Mouse (Mus musculus) adrenal gland, adult 18-20 months (tissue): ENCODE measurements around the gene Actl7b. TPM values are rescaled to one million over a fixed set of nuclear protein-coding genes. Genes with fewer than 3 reads are reported as not detected.

Experiments used
- DNase-seq, 2 experiments: peaks; one replicate each; pipeline ENCODE4 v3.0.0; 2021 to 2022; ENCODE audit warnings: low spot score in 2 of 2
- long read RNA-seq, 2 experiments: library from polyadenylated mRNA; stranded (forward); transcript quantifications; one replicate each; pipeline ENCODE4 v2.0.0; 2021
- total RNA-seq, 2 experiments: library from RNA; stranded (reverse); gene quantifications; 1 replicate in 1 of 2; 2 replicates in 1 of 2; pipeline ENCODE4 v1.2.3; 2021

Actl7b gene
- total RNA-seq: under 1 TPM in 1 of 2 experiments, not detected in 1; 0.19 TPM
- long read RNA-seq, experiment 1: 0 reads
- long read RNA-seq, experiment 2: 0 reads

GRCm38 (mm10) chr4:56741041-56741493 lies at the start of gene Actl7b:
Actl7b (minus strand) TSS chr4:56741443.
- no peak for DNase-seq

GRCm38 (mm10) chr4:56771065-56771464 lies 29.8 kb upstream of the Actl7b start:
- DNase-seq: no peak

DNA sequence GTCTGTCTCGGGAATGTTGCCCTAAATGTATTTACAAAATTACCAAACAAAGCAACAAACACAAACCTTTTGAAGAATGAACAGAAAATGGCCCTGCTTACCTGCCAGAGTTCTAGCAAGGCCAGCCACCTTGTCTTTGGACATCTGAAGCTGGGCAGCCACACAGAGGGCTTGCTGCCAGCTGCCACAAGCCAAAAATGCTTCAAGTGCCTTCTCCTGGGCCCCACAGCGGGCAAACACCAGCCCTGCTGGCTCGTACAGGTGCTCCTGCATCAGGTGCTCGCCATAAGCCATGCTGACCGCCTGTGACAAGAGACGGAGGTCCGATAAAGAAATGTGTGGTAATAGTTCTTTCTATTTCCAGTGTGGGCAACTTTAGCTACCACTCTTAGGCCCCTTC lies 27.7 kb upstream of the Actl7b start:
- no peak for DNase-seq

DNA sequence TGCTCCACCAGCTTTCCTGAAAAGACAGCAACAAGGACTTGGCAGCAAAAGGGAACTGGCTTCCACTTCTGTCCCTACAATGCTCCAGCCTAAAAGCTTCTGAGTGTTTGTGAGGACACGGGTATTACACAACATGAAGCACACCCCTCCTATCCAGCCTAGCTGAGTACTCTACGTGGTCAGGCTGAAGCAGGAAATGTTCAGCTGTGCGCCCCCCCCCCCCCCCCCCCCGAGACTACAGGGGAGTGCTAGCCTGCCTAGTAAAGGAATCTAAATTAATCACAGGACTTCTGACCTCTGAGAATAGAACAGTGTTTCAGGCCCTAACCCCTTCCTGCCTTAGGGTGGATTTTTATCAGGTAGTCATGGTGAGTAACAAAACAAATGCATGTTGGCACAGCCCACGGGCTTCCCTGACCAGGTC lies 26.6 kb upstream of the Actl7b start:
- DNase-seq: no peak

DNA sequence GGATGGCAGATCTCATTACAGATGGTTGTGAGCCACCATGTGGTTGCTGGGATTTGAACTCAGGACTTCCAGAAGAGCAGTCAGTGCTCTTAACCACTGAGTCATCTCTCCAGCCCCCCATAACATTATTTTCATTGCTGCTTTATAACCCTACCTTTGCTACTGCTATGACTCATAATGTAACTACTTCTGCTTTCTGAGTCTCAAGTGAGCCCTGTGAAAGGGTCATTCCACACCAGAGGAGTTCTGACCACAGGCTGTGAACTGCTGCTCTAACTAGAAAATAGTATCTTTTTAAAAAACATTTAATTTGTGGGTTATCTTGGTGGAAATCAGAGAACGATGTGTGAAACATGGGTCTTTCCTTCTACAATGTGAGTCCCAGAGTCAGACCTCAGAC lies 16.4 kb upstream of the Actl7b start:
- no peak for DNase-seq

- DNase-seq: no peak
Measured at GRCm38 (mm10) chr4:56756966-56757600, 15.8 kb upstream of the Actl7b start.

- no peak for DNase-seq
Measured at GRCm38 (mm10) chr4:56756021-56756420, 14.8 kb upstream of the Actl7b start.

DNA sequence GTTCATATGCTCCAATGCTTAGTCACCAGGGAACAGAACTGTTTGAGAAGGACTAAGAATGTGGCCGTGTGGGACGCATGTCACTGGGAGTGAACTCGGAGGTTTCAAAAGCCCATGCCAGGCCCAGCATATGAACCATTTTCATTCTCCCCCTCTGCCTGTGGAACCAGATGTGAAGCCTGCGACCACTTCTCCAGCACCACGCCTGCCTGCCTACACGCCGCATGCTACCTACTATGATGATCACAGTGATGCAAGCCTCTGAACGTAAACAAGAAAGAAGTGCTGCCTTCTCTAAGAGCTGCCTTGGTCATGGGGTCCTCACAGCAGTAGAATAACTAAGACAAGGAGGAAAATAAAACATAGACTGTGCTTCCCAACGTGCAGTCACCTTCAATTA lies 6.2 kb upstream of the Actl7b start:
- no peak for DNase-seq

DNA sequence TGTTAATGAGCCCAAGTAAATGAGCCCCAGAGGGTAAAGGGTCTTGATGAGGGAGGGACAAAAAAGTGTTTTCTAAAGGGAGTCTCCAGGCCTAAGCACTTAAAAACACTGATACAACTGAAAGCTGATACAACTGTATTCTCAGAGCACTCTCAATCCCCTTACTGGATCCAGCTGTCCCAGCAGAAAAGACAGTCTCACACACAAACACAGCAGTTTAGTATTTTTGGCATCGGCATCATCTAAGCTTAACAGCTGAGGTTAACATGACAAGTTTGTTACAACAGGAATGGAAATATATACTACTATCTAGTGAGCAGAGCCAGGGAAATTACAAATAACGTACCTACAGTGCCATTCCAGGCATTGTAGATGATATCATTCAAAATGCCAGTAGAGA lies 5.1 kb upstream of the Actl7b start:
- no peak for DNase-seq

DNA sequence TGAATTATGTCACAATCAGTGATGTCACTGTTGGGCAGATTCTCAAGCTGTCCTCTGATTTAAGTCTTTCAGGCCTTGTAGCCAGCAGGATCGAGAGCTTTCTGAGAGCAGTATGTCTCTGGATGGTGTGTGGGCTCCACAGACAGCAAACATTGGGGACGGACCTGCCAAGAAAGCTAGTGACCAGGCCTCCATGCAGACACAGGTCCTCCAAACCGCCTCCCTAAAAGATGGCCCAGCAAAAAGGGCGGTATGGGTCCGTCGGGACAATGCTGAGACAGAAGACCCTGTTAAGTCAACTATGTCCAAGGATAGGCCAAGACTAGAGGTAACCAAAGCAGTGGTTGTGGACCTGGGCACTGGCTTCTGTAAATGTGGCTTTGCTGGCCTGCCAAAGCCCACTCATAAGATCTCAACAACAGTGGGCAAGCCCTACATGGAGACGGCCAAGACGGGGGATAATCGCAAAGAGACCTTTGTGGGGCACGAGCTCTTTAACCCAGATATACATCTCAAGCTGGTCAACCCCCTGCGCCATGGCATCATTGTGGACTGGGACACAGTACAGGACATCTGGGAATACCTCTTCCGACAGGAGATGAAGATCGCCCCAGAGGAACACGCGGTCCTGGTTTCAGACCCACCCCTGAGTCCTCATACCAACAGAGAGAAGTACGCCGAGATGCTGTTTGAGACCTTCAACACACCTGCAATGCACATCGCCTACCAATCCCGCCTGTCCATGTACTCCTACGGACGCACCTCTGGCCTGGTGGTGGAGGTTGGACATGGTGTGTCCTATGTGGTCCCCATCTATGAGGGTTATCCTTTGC lies 2.3 kb upstream of the Actl7b start, which contains the start of gene Actl7a:
Actl7a (plus strand) TSS at position 51 of the 833 bp plus-strand sequence.
- no peak for DNase-seq

- DNase-seq: no peak
Measured at GRCm38 (mm10) chr4:56742698-56743097, 1.5 kb upstream of the Actl7b start.

GRCm38 (mm10) chr4:56740611-56741010 lies 632 bp downstream of the Actl7b start:
- DNase-seq: no peak

DNA sequence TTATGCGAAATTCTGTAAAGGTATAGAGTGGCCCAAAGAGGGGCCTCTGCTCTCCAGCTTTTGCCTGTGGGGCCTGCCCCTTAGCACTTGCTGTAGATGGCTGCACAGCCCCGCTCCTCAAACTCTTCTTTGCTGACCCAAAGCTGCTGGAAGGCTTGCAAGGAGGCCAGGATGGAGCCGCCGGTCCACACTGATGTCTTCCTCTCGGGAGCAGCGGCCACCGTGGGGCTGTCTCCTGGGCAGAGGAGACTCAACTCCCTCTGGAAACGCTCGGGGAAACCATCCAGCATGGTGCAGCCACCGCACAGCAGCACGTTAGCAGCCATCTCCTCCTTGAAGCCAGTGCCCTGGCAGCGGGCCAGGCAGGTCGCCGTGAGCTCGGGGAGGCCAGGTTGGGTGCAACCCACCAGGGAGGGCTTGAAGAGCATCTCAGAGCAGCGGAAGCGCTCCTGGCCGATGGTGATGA lies 1.2 kb downstream of the Actl7b start, which contains the start of gene Gm26657:
Gm26657 (plus strand) TSS at position 51 of the 466 bp plus-strand sequence.
- DNase-seq: no peak

DNA sequence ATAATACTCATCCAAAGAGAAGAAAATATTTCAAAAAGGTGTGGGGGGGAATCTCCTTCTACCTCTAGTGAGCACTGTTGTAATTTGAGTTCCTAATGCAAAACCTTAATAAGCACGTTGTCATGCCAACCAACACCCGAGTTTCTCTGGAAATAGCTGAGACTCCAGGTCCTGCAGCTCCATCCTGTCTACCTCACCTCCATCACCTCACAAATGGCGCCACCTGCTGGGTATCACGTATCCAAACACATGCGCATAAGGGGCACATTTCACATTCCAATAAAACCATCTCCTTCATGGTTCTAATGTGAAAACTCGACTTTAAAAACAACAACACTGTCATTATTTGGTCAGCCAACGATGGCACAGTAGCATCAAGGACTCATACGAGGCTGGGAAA lies 15.4 kb downstream of the Actl7b start:
- no peak for DNase-seq

DNA sequence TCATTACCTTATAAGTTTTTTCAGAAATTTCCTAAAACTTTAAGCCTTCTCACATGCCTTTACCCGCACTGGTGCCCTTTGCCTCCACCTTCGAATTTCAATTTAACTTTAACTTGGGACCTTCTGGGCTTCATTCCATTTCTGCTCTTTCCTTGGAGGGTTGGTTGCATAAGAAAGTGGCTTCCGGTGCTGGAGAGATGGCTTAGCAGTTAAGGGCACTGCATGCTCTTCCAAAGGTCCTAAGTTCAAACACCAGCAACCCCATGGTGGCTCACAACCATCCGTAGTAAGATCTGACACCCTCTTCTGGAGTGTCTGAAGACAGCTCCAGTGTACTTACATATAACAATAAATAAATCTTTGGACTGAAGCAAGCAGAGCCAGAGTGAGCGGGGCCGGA lies 18.0 kb downstream of the Actl7b start:
- no peak for DNase-seq

- no peak for DNase-seq
Measured at GRCm38 (mm10) chr4:56722346-56722745, 18.9 kb downstream of the Actl7b start.

- DNase-seq: peak; percentile 27 to 37
Measured at GRCm38 (mm10) chr4:56721469-56721868, 19.8 kb downstream of the Actl7b start.

DNA sequence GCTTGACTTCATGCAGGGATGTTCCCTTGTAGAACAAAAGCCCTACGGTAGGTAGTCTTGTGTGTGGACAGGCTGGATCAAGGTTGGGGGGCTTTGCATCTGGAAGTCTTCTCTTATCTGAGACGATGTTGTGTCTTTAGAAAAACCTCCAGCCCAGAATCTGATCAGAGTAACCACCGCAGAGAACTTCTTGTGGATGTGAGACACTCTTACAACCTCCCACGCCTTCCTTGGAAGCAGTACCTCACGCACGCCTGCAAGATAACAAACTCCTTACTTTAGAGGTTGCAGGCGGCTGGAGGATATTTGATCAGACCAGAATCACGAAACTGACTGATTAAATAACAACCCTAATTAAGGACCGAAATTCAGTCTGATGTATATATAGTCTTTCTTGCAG lies 20.8 kb downstream of the Actl7b start:
- no peak for DNase-seq

GRCm38 (mm10) chr4:56719456-56719855 lies 21.8 kb downstream of the Actl7b start:
- DNase-seq: no peak

GRCm38 (mm10) chr4:56718573-56719442 lies 22.4 kb downstream of the Actl7b start:
- no peak for DNase-seq

- DNase-seq: no peak
Measured at GRCm38 (mm10) chr4:56717932-56718331, 23.3 kb downstream of the Actl7b start.
